Mouse (Mus musculus): ENCODE data around the gene Ube2a.
A peak's percentile ranks its signal among the peaks of the same experiment; 100 is the strongest.

The Ube2a gene

GRCm38 (mm10) chrX:36901655-36902054, 28.0 kb downstream of the Ube2a start:
- DNase-seq (ENCODE audit: low spot score in 2 of 2), result no peak

DNA sequence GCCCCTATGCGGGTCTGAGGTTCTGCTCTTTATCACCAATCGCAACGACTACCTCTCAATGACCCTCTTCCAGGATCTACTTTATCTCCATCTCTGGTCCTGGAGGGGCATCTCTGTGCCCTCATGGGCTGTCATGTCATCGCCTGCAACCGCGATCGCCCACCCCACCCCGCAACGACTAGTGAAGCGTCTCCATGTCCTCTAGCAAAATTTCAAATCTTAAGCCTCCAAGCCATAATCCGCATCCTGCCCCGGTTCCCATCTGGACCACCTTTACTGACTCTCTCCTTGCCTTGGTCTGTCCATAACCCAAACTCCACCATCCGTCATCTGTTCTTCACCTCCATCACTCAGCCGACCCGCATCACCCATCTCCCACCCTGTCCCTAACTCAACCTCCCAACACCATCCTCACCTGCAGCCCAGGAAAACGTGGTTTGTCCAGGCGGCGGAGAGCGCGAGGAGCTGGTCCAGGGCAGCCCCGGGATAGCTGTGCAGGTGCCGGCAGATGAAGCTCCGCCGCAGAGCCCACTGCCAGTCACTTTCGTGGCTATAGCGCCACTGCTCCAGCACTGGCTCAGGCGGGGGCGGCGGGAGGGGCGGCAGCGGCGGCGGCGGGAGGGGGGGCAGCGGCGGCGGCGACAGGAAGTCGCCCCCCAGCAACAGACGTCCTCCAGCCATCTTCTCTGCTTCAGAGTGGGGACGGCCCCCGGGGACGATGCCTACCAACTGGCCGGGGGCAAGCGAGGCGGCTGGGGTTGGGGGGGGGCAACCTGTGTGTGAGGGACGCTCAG, 28.8 kb downstream of the Ube2a start, which contains the start of gene Nkrf:
Gene Nkrf, minus strand, starts transcription at position 579 of the 794 bp plus-strand sequence.
- DNase-seq (ENCODE audit: low spot score in 2 of 2), result peak; percentile 8 to 32

- DNase-seq (ENCODE audit: low spot score in 2 of 2), result peak; percentile 88 to 90
Measured at GRCm38 (mm10) chrX:36903115-36903768, 29.5 kb downstream of the Ube2a start.

GRCm38 (mm10) chrX:36906539-36906938, 32.8 kb downstream of the Ube2a start:
- DNase-seq (ENCODE audit: low spot score in 2 of 2), result no peak

GRCm38 (mm10) chrX:36911343-36911742, 37.6 kb downstream of the Ube2a start:
- DNase-seq (ENCODE audit: low spot score in 2 of 2), result no peak

DNA sequence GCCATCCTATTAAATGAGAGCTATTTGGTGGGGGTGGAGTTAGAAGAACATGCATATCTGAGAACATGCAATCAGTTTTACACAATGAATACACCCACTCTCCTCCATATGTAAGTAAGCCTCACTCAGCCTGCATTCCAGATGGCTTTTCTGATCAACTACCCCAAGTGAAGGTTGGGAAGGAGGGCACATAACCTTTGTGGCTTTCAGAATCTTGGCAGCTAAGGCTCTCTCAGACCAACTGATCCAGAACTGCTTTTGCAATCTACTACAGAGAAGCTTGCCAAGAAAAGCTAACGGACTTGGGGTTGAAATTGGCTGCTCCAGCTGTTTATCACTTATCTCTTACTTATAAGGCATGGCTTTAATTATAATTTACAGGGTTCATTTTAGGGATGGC, 44.0 kb downstream of the Ube2a start:
- no peak for DNase-seq (ENCODE audit: low spot score in 2 of 2)

DNA sequence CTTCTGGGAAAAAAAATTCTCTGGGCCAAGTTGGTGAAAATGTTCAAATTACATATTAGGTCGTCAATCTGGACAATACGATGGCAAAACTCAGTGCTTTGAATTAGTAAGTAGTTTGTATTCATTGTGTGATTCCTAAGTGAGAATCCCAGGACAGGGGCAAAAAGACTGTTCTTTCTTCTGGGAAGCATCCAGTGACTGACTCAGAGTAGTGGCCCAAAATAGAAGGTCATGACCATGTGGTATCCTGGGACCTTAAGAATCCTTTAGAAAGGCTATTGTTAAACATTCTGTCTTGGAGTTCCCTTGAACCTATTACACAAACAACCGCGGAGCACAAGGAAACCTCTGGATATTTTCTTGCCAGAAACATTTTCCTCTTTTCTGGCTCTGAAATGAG, 47.6 kb downstream of the Ube2a start:
- DNase-seq (ENCODE audit: low spot score in 2 of 2), result no peak

DNA sequence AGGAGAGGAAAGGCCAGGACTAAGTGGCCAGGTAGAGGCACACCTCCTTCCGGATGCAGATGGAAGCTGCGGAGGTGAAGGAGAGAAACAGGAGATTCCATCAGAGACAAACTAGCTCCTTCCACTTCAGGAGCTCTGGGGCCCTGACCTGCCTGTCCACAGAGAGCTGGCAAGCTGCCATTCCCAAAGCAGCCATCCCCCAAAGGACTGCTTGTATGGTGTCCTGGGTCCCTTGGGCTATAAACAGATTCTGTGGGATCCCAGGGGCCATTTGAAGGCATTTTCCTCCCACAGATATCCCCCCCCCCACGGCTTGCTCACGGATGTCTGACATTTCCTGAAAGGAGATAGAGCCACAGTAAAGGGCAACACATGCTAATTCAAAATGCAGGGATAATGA, 55.1 kb downstream of the Ube2a start:
- no peak for DNase-seq (ENCODE audit: low spot score in 2 of 2)

DNA sequence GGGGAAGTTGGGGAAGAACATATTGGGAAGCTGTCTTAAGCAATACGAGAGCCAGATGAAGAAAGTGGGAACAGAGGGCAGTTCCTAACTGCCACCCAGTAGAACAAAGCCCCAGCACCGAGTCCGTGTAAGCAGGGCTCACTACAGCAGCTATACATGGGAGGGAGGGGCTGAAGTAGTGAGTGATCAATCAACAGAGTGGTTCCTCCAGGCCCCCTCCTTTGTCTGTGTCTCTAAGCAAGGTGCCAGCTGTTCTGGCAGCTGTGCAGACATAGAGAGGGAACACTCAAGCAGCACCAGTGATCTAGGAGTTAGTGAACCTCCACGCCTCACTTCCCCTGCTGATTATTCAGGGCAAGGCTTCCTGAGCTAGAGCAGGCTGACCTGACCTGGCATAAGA, 56.0 kb downstream of the Ube2a start:
- DNase-seq (ENCODE audit: low spot score in 2 of 2), result no peak

GRCm38 (mm10) chrX:36930574-36930973, 56.9 kb downstream of the Ube2a start:
- DNase-seq (ENCODE audit: low spot score in 2 of 2), result no peak
